17 mouse cellular contexts compared by ENCODE assay signal in genomic region chr5:112217031-112217430, GRCm38 (mm10). TPM values are rescaled to one million over a fixed set of nuclear protein-coding genes. Genes with fewer than 3 reads are reported as not detected.
DNase-seq lines count a peak whose midpoint lies in the region; ATAC-seq and TF ChIP-seq lines count a peak whose summit lies in the region.
"Had no signal": no experiment of that assay in that cellular context is flagged by ENCODE, and none has a peak within 500 bp of the region (broad histone marks: within the 10 kb centered on the region; RNA-seq: fewer than 3 reads in every experiment).

No protein-coding gene starts in this region.

- TF ChIP-seq POLR2A in ES-Bruce4 (IDR thresholded peaks at IDR 0.05; ENCODE audit: insufficient read depth, low read length): no peak

- peak; percentile 70 for DNase-seq in forebrain, embryonic 11.5 days (ENCODE audit: low spot score)
- peak; percentile 57 for DNase-seq in midbrain, embryonic 14.5 days
- no peak for DNase-seq in heart, adult 18-20 months
- DNase-seq in T-cell, adult 2 months (ENCODE audit: low spot score): no peak
- no peak for DNase-seq in heart, adult 8-10 months (ENCODE audit: low spot score)
- DNase-seq: B cell, adult 2 months; cerebellum, postnatal 25 days; kidney, postnatal 25 days; layer of hippocampus, postnatal 36 days; lung, adult 18-20 months; right cerebral cortex, postnatal 25 days had no signal

- no peak for ATAC-seq in forebrain, embryonic 11.5 days (replicated peaks; ENCODE audit: low FRiP score)
- ATAC-seq in forebrain, embryonic 16.5 days: no peak
- ATAC-seq in forebrain, embryonic 15.5 days (replicated peaks): no peak
- no peak for ATAC-seq in midbrain, embryonic 14.5 days (ENCODE audit: low FRiP score, low TSS enrichment)

- H3K4me1 ChIP-seq in forebrain, embryonic 11.5 days (replicated peaks; ENCODE audit: control insufficient read depth, insufficient read depth, low read length): peaks cover 45% of the 10 kb centered on the region
- H3K4me1 ChIP-seq in forebrain, embryonic 16.5 days (replicated peaks; ENCODE audit: control insufficient read depth, insufficient read depth, low read length): peaks cover 49% of the 10 kb centered on the region
- peaks cover 2% of the 10 kb centered on the region for H3K4me1 ChIP-seq in ES-Bruce4 (ENCODE audit: control insufficient read depth, insufficient read depth, low read length)
- peaks cover 55% of the 10 kb centered on the region for H3K4me1 ChIP-seq in forebrain, embryonic 15.5 days
- peaks cover 61% of the 10 kb centered on the region for H3K4me1 ChIP-seq in midbrain, embryonic 14.5 days (ENCODE audit: control insufficient read depth, insufficient read depth, low read length)

- TF ChIP-seq CTCF in ES-Bruce4 (IDR thresholded peaks at IDR 0.05; ENCODE audit: low read depth, low read length): peak; percentile 17

- H3K4me2 ChIP-seq in forebrain, embryonic 11.5 days (ENCODE audit: low read depth, low read length, severe bottlenecking): no peak overlapping the region
- H3K4me2 ChIP-seq in forebrain, embryonic 16.5 days (ENCODE audit: low read length): no peak overlapping the region
- no peak overlapping the region for H3K4me2 ChIP-seq in forebrain, embryonic 15.5 days (replicated peaks)
- H3K4me2 ChIP-seq in midbrain, embryonic 14.5 days (ENCODE audit: low read length): no peak overlapping the region
- H3K4me2 ChIP-seq: limb, embryonic 12.5 days had no signal

- 48% methylated on average over 22 of the region's 22 CpGs for WGBS in forebrain, embryonic 11.5 days
- WGBS in forebrain, embryonic 16.5 days: 42% methylated on average over 22 of the region's 22 CpGs
- WGBS in forebrain, embryonic 15.5 days: 45% methylated on average over 22 of the region's 22 CpGs
- 38% methylated on average over 22 of the region's 22 CpGs for WGBS in midbrain, embryonic 14.5 days

- H3K27ac ChIP-seq in forebrain, embryonic 11.5 days (ENCODE audit: low read depth, low read length): peak overlapping the region; percentile 82
- H3K27ac ChIP-seq in forebrain, embryonic 16.5 days (ENCODE audit: low read length): no peak overlapping the region
- H3K27ac ChIP-seq in ES-Bruce4 (ENCODE audit: insufficient read depth, low read length): no peak overlapping the region
- peak overlapping the region; percentile 16; the same call in 1 of the 2 replicates for H3K27ac ChIP-seq in forebrain, embryonic 15.5 days (replicated peaks)
- H3K27ac ChIP-seq in midbrain, embryonic 14.5 days (replicated peaks; ENCODE audit: low read depth, low read length): peak overlapping the region; percentile 82
- H3K27ac ChIP-seq: limb, embryonic 12.5 days had no signal

- H3K4me3 ChIP-seq in forebrain, embryonic 11.5 days (ENCODE audit: low read depth, low read length): no peak overlapping the region
- no peak overlapping the region for H3K4me3 ChIP-seq in forebrain, embryonic 16.5 days (replicated peaks; ENCODE audit: low read length)
- H3K4me3 ChIP-seq in ES-Bruce4 (ENCODE audit: low read depth, low read length): 0 out of 2 replicates have a peak overlapping the region, but pooled peaks have one; percentile 10
- H3K4me3 ChIP-seq in forebrain, embryonic 15.5 days: no peak overlapping the region
- H3K4me3 ChIP-seq in midbrain, embryonic 14.5 days (replicated peaks; ENCODE audit: low read depth, low read length): no peak overlapping the region
- H3K4me3 ChIP-seq: limb, embryonic 12.5 days had no signal

- no peaks in the 10 kb centered on the region for H3K9me3 ChIP-seq in forebrain, embryonic 11.5 days (ENCODE audit: control insufficient read depth, low read length)
- H3K9me3 ChIP-seq in forebrain, embryonic 16.5 days (ENCODE audit: control insufficient read depth, low read length): no peaks in the 10 kb centered on the region
- H3K9me3 ChIP-seq in ES-Bruce4 (replicated peaks; ENCODE audit: control insufficient read depth, insufficient read depth, low read length, poor library complexity, severe bottlenecking): no peaks in the 10 kb centered on the region
- H3K9me3 ChIP-seq in forebrain, embryonic 15.5 days: no peaks in the 10 kb centered on the region
- no peaks in the 10 kb centered on the region for H3K9me3 ChIP-seq in midbrain, embryonic 14.5 days (ENCODE audit: control insufficient read depth, low read length)
- H3K9me3 ChIP-seq: limb, embryonic 12.5 days had no signal

- no peak for TF ChIP-seq EP300 in ES-Bruce4 (IDR thresholded peaks at IDR 0.05; ENCODE audit: insufficient read depth, low read depth, low read length)

- 0 out of 2 replicates have a peak overlapping the region, but pooled peaks have one; percentile 14 for H3K9ac ChIP-seq in forebrain, embryonic 11.5 days (ENCODE audit: low read length)
- H3K9ac ChIP-seq in forebrain, embryonic 16.5 days (replicated peaks; ENCODE audit: low read depth, low read length): no peak overlapping the region
- H3K9ac ChIP-seq in ES-Bruce4 (ENCODE audit: low read depth, poor library complexity, severe bottlenecking): no peak overlapping the region
- H3K9ac ChIP-seq in forebrain, embryonic 15.5 days (replicated peaks): no peak overlapping the region
- H3K9ac ChIP-seq in midbrain, embryonic 14.5 days (replicated peaks; ENCODE audit: low read length): 0 out of 2 replicates have a peak overlapping the region, but pooled peaks have one; percentile 1
- H3K9ac ChIP-seq: limb, embryonic 12.5 days had no signal

- peaks cover 8% of the 10 kb centered on the region; the same call in 1 of the 2 replicates for H3K36me3 ChIP-seq in forebrain, embryonic 11.5 days (ENCODE audit: control insufficient read depth, insufficient read depth, low read length)
- peaks cover 6% of the 10 kb centered on the region for H3K36me3 ChIP-seq in forebrain, embryonic 16.5 days (ENCODE audit: control insufficient read depth, insufficient read depth)
- no peaks in the 10 kb centered on the region for H3K36me3 ChIP-seq in ES-Bruce4 (ENCODE audit: control insufficient read depth, insufficient read depth, low read length, poor library complexity, severe bottlenecking)
- H3K36me3 ChIP-seq in forebrain, embryonic 15.5 days: peaks cover 33% of the 10 kb centered on the region
- H3K36me3 ChIP-seq in midbrain, embryonic 14.5 days (ENCODE audit: control insufficient read depth, insufficient read depth, low read length): peaks cover 43% of the 10 kb centered on the region

- no peaks in the 10 kb centered on the region for H3K27me3 ChIP-seq in forebrain, embryonic 11.5 days (ENCODE audit: control insufficient read depth, insufficient read depth, low read length)
- H3K27me3 ChIP-seq in forebrain, embryonic 16.5 days (replicated peaks; ENCODE audit: control insufficient read depth, insufficient read depth, low read length): no peaks in the 10 kb centered on the region
- no peaks in the 10 kb centered on the region for H3K27me3 ChIP-seq in ES-Bruce4 (ENCODE audit: control insufficient read depth, insufficient read depth, low read length, poor library complexity, severe bottlenecking)
- no peaks in the 10 kb centered on the region for H3K27me3 ChIP-seq in forebrain, embryonic 15.5 days
- H3K27me3 ChIP-seq in midbrain, embryonic 14.5 days (ENCODE audit: control insufficient read depth, insufficient read depth, low read length): no peaks in the 10 kb centered on the region

RNA-seq across cellular contexts. Expression of gene Cryba4, which starts 35.3 kb away (rescaled TPM):
- 0.48 and 1.1 TPM in 2 replicates for polyA plus RNA-seq in forebrain, embryonic 11.5 days (2014; fragmentation: Nextera tagmentation; extraction: Ambion mirVana)
- 0.75 and 1.4 TPM in 2 replicates for polyA plus RNA-seq in forebrain, embryonic 16.5 days (2015; fragmentation: Nextera tagmentation; extraction: Ambion mirVana)
- not detected in 2 replicates for polyA plus RNA-seq in ES-Bruce4 (2011; ENCODE audit: insufficient read depth, insufficient read length, low read depth, missing spikeins)
- 1.6 and 1.8 TPM in 2 replicates for polyA plus RNA-seq in forebrain, embryonic 15.5 days (2015; fragmentation: Nextera tagmentation; extraction: Ambion mirVana)
- polyA plus RNA-seq in midbrain, embryonic 14.5 days (2014; fragmentation: Nextera tagmentation; extraction: Ambion mirVana): 0.93 and 1.2 TPM in 2 replicates
- total RNA-seq in heart, adult 18-20 months (2021): 1 to 10 TPM; 5.7 to 6.6 TPM
- 10 to 100 TPM in 1 of 4 experiments, 1 to 10 TPM in 3; 7.6 to 10.4 (median 8.5) TPM for total RNA-seq in heart, adult 8-10 months (2022)
- total RNA-seq: megakaryocyte progenitor cell, adult 5-6 weeks had no signal

RNA-seq across cellular contexts. Expression of gene Crybb1, which starts 38.6 kb away (rescaled TPM):
- 0.48 and 0.73 TPM in 2 replicates for polyA plus RNA-seq in forebrain, embryonic 11.5 days (2014; fragmentation: Nextera tagmentation; extraction: Ambion mirVana)
- 4.6 and 5.8 TPM in 2 replicates for polyA plus RNA-seq in forebrain, embryonic 16.5 days (2015; fragmentation: Nextera tagmentation; extraction: Ambion mirVana)
- not detected in 2 replicates for polyA plus RNA-seq in ES-Bruce4 (2011; ENCODE audit: insufficient read depth, insufficient read length, low read depth, missing spikeins)
- polyA plus RNA-seq in forebrain, embryonic 15.5 days (2015; fragmentation: Nextera tagmentation; extraction: Ambion mirVana): 5.4 and 5.5 TPM in 2 replicates
- 1.9 and 3.8 TPM in 2 replicates for polyA plus RNA-seq in midbrain, embryonic 14.5 days (2014; fragmentation: Nextera tagmentation; extraction: Ambion mirVana)
- total RNA-seq in heart, adult 18-20 months (2021): 1 to 10 TPM; 2.0 to 3.1 TPM
- 1 to 10 TPM; 2.0 to 3.4 (median 2.7) TPM for total RNA-seq in heart, adult 8-10 months (2022)
- total RNA-seq: megakaryocyte progenitor cell, adult 5-6 weeks; neutrophil, adult 5-6 weeks had no signal

RNA-seq across cellular contexts. Expression of gene Tpst2, which starts 59.5 kb away (rescaled TPM):
- 30.9 and 34.3 TPM in 2 replicates for polyA plus RNA-seq in forebrain, embryonic 11.5 days (2014; fragmentation: Nextera tagmentation; extraction: Ambion mirVana)
- polyA plus RNA-seq in forebrain, embryonic 16.5 days (2015; fragmentation: Nextera tagmentation; extraction: Ambion mirVana): 27.9 and 30.2 TPM in 2 replicates
- 25.8 and 37.1 TPM in 2 replicates for polyA plus RNA-seq in ES-Bruce4 (2011; ENCODE audit: insufficient read depth, insufficient read length, low read depth, missing spikeins)
- polyA plus RNA-seq in forebrain, embryonic 15.5 days (2015; fragmentation: Nextera tagmentation; extraction: Ambion mirVana): 28.8 and 29.5 TPM in 2 replicates
- polyA plus RNA-seq in midbrain, embryonic 14.5 days (2014; fragmentation: Nextera tagmentation; extraction: Ambion mirVana): 24.7 and 26.4 TPM in 2 replicates
- total RNA-seq in heart, adult 18-20 months (2021): 10 to 100 TPM; 47.1 to 50.0 TPM
- total RNA-seq in heart, adult 8-10 months (2022): 10 to 100 TPM; 32.2 to 47.1 (median 37.1) TPM

Comparison
In these comparisons a context has a peak if more than half of its experiments do, and no peak if none do; other contexts are left out.
1. H3K27ac ChIP-seq: peak in forebrain, embryonic 11.5 days (single experiment), forebrain, embryonic 15.5 days (single experiment) and midbrain, embryonic 14.5 days (single experiment); none in forebrain, embryonic 16.5 days (single experiment) and ES-Bruce4 (single experiment).
2. H3K9ac ChIP-seq: peak in forebrain, embryonic 11.5 days (single experiment) and midbrain, embryonic 14.5 days (single experiment); none in forebrain, embryonic 16.5 days (single experiment), ES-Bruce4 (single experiment) and forebrain, embryonic 15.5 days (single experiment).
3. DNase-seq: peak in forebrain, embryonic 11.5 days (single experiment) and midbrain, embryonic 14.5 days (single experiment); none in heart, adult 18-20 months (0 of 2), T-cell, adult 2 months (single experiment) and heart, adult 8-10 months (single experiment).